Mouse (Mus musculus) brain, adult 2 months (tissue): Measurements from ENCODE around the gene Tox2.

Experiments
- DNase-seq: peaks from one replicate; pipeline ENCODE4 v3.0.0; 2011; ENCODE audit warnings: low read depth, low spot score

Tox2 gene

GRCm38 (mm10) chr2:163205262-163205647, 2.3 kb downstream of the Tox2 start:
- DNase-seq, result no peak

- DNase-seq, result no peak
Observed at GRCm38 (mm10) chr2:163205737-163206490, 3.0 kb downstream of the Tox2 start.

- no peak for DNase-seq
Observed at GRCm38 (mm10) chr2:163207315-163207714, 4.4 kb downstream of the Tox2 start.

- DNase-seq, result peak; percentile 79
Observed at GRCm38 (mm10) chr2:163209139-163209538, 6.2 kb downstream of the Tox2 start.

- DNase-seq, result no peak
Observed at GRCm38 (mm10) chr2:163213085-163213484, 10.2 kb downstream of the Tox2 start.

GRCm38 (mm10) chr2:163218095-163218494, 15.2 kb downstream of the Tox2 start:
- DNase-seq, result no peak

GRCm38 (mm10) chr2:163218571-163218970, 15.6 kb downstream of the Tox2 start:
- DNase-seq, result no peak

- no peak for DNase-seq
Observed at GRCm38 (mm10) chr2:163219447-163219846, 16.5 kb downstream of the Tox2 start.

GRCm38 (mm10) chr2:163220706-163221105, 17.8 kb downstream of the Tox2 start:
- DNase-seq, result no peak

GRCm38 (mm10) chr2:163225302-163225701, 22.4 kb downstream of the Tox2 start:
- DNase-seq, result peak; percentile 62

- peak; percentile 52 for DNase-seq
Observed at GRCm38 (mm10) chr2:163229050-163229449, 26.1 kb downstream of the Tox2 start.

GRCm38 (mm10) chr2:163231781-163232534, 29.0 kb downstream of the Tox2 start:
- peak; percentile 53 for DNase-seq

- no peak for DNase-seq
Observed at GRCm38 (mm10) chr2:163233666-163234065, 30.7 kb downstream of the Tox2 start.

- no peak for DNase-seq
Observed at GRCm38 (mm10) chr2:163236057-163236456, 33.1 kb downstream of the Tox2 start.

- peak; percentile 41 for DNase-seq
Observed at GRCm38 (mm10) chr2:163237999-163238529, 35.1 kb downstream of the Tox2 start.

GRCm38 (mm10) chr2:163239945-163240344, 37.0 kb downstream of the Tox2 start:
- peak; percentile 45 for DNase-seq

- no peak for DNase-seq
Observed at GRCm38 (mm10) chr2:163241867-163242266, 38.9 kb downstream of the Tox2 start.

GRCm38 (mm10) chr2:163243917-163244852, 41.3 kb downstream of the Tox2 start:
- DNase-seq, result peak; percentile 87

GRCm38 (mm10) chr2:163248912-163249311, 46.0 kb downstream of the Tox2 start:
- no peak for DNase-seq

- no peak for DNase-seq
Observed at GRCm38 (mm10) chr2:163252645-163253044, 49.7 kb downstream of the Tox2 start.

- DNase-seq, result peak; percentile 74
Observed at GRCm38 (mm10) chr2:163253248-163254099, 50.5 kb downstream of the Tox2 start.
